Mouse (Mus musculus) brain, embryonic 18.5 days (tissue): ENCODE measurements around the gene Fcrl1.

Experiments used
- DNase-seq: peaks from one replicate; pipeline ENCODE4 v3.0.0-alpha.2; 2012; ENCODE audit warnings: low read depth, low spot score

The Fcrl1 gene

GRCm38 (mm10) chr3:87410605-87411004 is 34.4 kb downstream of the Fcrl1 start:
- DNase-seq = no peak

GRCm38 (mm10) chr3:87411150-87411549 is 35.0 kb downstream of the Fcrl1 start:
- DNase-seq = no peak

GRCm38 (mm10) chr3:87420645-87421044 is 44.5 kb downstream of the Fcrl1 start:
- no peak for DNase-seq

- DNase-seq = no peak
Measured at GRCm38 (mm10) chr3:87422386-87422910, 46.3 kb downstream of the Fcrl1 start.

GRCm38 (mm10) chr3:87435479-87435878 is 59.3 kb downstream of the Fcrl1 start, which contains the start of gene Fcrl5:
Gene Fcrl5 (plus strand): TSS chr3:87435773.
- no peak for DNase-seq

- no peak for DNase-seq
Measured at GRCm38 (mm10) chr3:87440586-87440985, 64.4 kb downstream of the Fcrl1 start.

GRCm38 (mm10) chr3:87443968-87444367 is 67.8 kb downstream of the Fcrl1 start:
- DNase-seq = no peak
